In the genomic region with DNA sequence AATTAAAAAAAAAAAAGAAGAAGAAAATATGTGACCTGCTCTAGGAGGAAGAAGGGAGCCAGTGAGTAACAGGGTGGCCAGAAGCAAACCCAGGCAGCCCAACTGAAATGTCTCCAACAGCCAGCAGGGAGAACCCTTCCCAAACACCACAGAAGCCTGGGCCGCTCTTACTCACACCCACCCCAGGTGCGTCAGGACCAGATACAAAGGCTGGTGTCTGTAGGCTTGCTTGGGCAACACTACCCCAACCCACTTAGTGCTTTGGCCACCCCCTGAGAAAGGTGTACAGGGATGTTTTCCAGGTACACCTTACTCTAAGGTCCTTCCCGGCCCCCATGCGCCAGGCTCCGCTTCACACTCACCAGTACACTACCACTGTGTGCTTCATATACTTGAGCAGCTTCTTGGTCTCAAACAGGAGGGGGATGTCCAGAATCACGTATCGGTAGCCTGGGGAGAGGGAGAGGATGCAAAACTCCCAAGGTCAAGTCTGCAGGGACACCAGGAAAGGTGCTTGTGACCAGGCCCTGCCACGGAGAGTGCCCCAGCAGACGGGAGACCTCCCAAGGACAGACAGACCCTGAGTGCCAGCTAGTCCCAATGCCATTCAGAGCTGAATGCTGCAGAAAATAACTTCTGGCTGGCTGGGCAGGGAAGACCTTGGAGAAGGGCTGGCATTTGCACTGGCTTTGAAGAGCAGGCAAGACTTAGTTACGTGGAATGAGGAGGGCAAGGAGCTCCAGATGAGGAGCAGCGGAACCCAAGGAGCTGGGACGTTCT, we compare ENCODE assay signal across 25 mouse cellular contexts. TPM values are rescaled to one million over a fixed set of nuclear protein-coding genes. Genes with fewer than 3 reads are reported as not detected.
A peak's percentile ranks its signal among the peaks of the same experiment; 100 is the strongest.
DNase-seq lines count a peak whose midpoint lies in the region; ATAC-seq and TF ChIP-seq lines count a peak whose summit lies in the region.
"Had no signal": no experiment of that assay in that cellular context is flagged by ENCODE, and none has a peak within 500 bp of the region (broad histone marks: within the 10 kb centered on the region; RNA-seq: fewer than 3 reads in every experiment).

No protein-coding gene starts in this region.

- DNase-seq in heart, adult 2 months = peak in 1 of 2 experiments; percentile 50
- DNase-seq in 3T3-L1 (ENCODE audit: low read depth, low spot score) = peak; percentile 48
- peak; percentile 28 for DNase-seq in NIH3T3 (ENCODE audit: low read depth)
- peak; percentile 71 to 72 for DNase-seq in adrenal gland, postnatal 36 days
- DNase-seq in thymus, postnatal 36 days = no peak
- DNase-seq in lung, postnatal 14 days = no peak
- DNase-seq: B cell, adult 2 months; cerebellum, adult 9-10 months; kidney, adult 18-20 months; liver, postnatal 0 days; lung, postnatal 10 days; midbrain, embryonic 14.5 days; thymus, postnatal 14 days had no signal

- H3K9ac ChIP-seq in heart, adult 2 months (ENCODE audit: low read depth, low read length) = no peak overlapping the region; the same call in 1 of the 2 replicates
- H3K9ac ChIP-seq in heart, embryonic 11.5 days (ENCODE audit: low read depth, low read length) = no peak overlapping the region
- H3K9ac ChIP-seq: limb, embryonic 15.5 days; liver, postnatal 0 days had no signal

- no peak for ATAC-seq in heart, embryonic 11.5 days (replicated peaks; ENCODE audit: insufficient number of reproducible peaks, low FRiP score, low TSS enrichment)
- ATAC-seq: hindbrain, postnatal 0 days; liver, postnatal 0 days; Patski had no signal

- WGBS in heart, adult 2 months = 81% methylated on average over 12 of the region's 12 CpGs
- WGBS in heart, embryonic 11.5 days (ENCODE audit: insufficient replicate concordance) = 92% methylated on average over 12 of the region's 12 CpGs

- H3K9me3 ChIP-seq in heart, embryonic 11.5 days (replicated peaks; ENCODE audit: control insufficient read depth, low read length) = no peaks in the 10 kb centered on the region
- H3K9me3 ChIP-seq: embryonic facial prominence, embryonic 10.5 days; hindbrain, embryonic 10.5 days; limb, embryonic 15.5 days had no signal

- TF ChIP-seq CTCF in heart, adult 2 months (IDR thresholded peaks at IDR 0.05) = peak; percentile 44

- H3K4me2 ChIP-seq in heart, embryonic 11.5 days = no peak overlapping the region
- H3K4me2 ChIP-seq: limb, embryonic 15.5 days had no signal

- no peak for TF ChIP-seq EP300 in heart, adult 2 months (IDR thresholded peaks at IDR 0.05; ENCODE audit: insufficient read depth, low read depth, low read length)

- intact Hi-C loops in heart, adult 2 months (cut with DNase I) = loop anchor here (5.0 kb wide), 1 partner anchor 55 kb away; no protein-coding TSS in a partner anchor

- no peaks in the 10 kb centered on the region for H3K79me2 ChIP-seq in heart, adult 2 months (replicated peaks; ENCODE audit: control insufficient read depth, insufficient read depth, low read length)

- H3K4me3 ChIP-seq in heart, adult 2 months = no peak overlapping the region
- H3K4me3 ChIP-seq in heart, embryonic 11.5 days (ENCODE audit: low read depth, low read length) = no peak overlapping the region
- H3K4me3 ChIP-seq: embryonic facial prominence, embryonic 10.5 days; hindbrain, embryonic 10.5 days; limb, embryonic 15.5 days had no signal

- H3K36me3 ChIP-seq in heart, adult 2 months (ENCODE audit: control insufficient read depth, insufficient read depth, low read length) = no peaks in the 10 kb centered on the region
- peaks cover 25% of the 10 kb centered on the region for H3K36me3 ChIP-seq in heart, embryonic 11.5 days (ENCODE audit: control insufficient read depth, insufficient read depth, low read length)

- H3K4me1 ChIP-seq in heart, adult 2 months (ENCODE audit: control insufficient read depth, insufficient read depth, low read length) = peaks cover 4% of the 10 kb centered on the region
- H3K4me1 ChIP-seq in heart, embryonic 11.5 days (ENCODE audit: control insufficient read depth, insufficient read depth, low read length) = peaks cover 38% of the 10 kb centered on the region

- no peaks in the 10 kb centered on the region for H3K27me3 ChIP-seq in heart, adult 2 months (ENCODE audit: control insufficient read depth, insufficient read depth, low read length)
- H3K27me3 ChIP-seq in heart, embryonic 11.5 days (ENCODE audit: control insufficient read depth, insufficient read depth, low read length) = peaks cover 3% of the 10 kb centered on the region
- H3K27me3 ChIP-seq: Patski had no signal

- TF ChIP-seq POLR2A in heart, adult 2 months (IDR thresholded peaks at IDR 0.05; ENCODE audit: insufficient read depth, low read depth, low read length) = peak; percentile 14; the same call in 1 of the 2 replicates

- peak overlapping the region; percentile 84 for H3K27ac ChIP-seq in heart, adult 2 months
- H3K27ac ChIP-seq in heart, embryonic 11.5 days (ENCODE audit: low read depth, low read length) = no peak overlapping the region
- H3K27ac ChIP-seq: embryonic facial prominence, embryonic 10.5 days; hindbrain, postnatal 0 days; kidney, postnatal 0 days; limb, embryonic 15.5 days had no signal

RNA-seq across cellular contexts. Expression of a gene that starts 30.8 kb away (rescaled TPM):
- 10 to 100 TPM; 60.5 to 67.2 TPM for total RNA-seq in heart, adult 2 months (2021)
- 37.1 and 55.3 TPM in 2 replicates for polyA plus RNA-seq in heart, adult 2 months (2012; rRNA removed)
- 49.4 and 53.4 TPM in 2 replicates for polyA plus RNA-seq in heart, embryonic 11.5 days (2014; fragmentation: Nextera tagmentation; extraction: Ambion mirVana)
- 100 to 1,000 TPM; 100 to 114 TPM for total RNA-seq in adrenal gland, postnatal 36 days (2021)

RNA-seq across cellular contexts. Expression of a gene that starts 31.0 kb away (rescaled TPM):
- total RNA-seq in heart, adult 2 months (2021) = 10 to 100 TPM; 69.3 to 75.0 TPM
- polyA plus RNA-seq in heart, adult 2 months (2012; rRNA removed) = 122 and 139 TPM in 2 replicates
- polyA plus RNA-seq in heart, embryonic 11.5 days (2014; fragmentation: Nextera tagmentation; extraction: Ambion mirVana) = 135 and 141 TPM in 2 replicates
- 10 to 100 TPM; 65.4 to 66.8 TPM for total RNA-seq in adrenal gland, postnatal 36 days (2021)

RNA-seq across cellular contexts. Expression of a gene that starts 50.7 kb away (rescaled TPM):
- not detected for total RNA-seq in heart, adult 2 months (2021)
- 0.10 TPM in 1 of 2 replicates, not detected in the other for polyA plus RNA-seq in heart, adult 2 months (2012; rRNA removed)
- polyA plus RNA-seq in heart, embryonic 11.5 days (2014; fragmentation: Nextera tagmentation; extraction: Ambion mirVana) = 0.76 and 1.0 TPM in 2 replicates
- total RNA-seq in adrenal gland, postnatal 36 days (2021) = 10 to 100 TPM; 32.8 to 40.4 TPM
- total RNA-seq: common myeloid progenitor, adult 5-6 weeks; gastrocnemius, adult 18-20 months; granulocyte monocyte progenitor cell, adult 5-6 weeks; megakaryocyte, adult 5-6 weeks; neutrophil, adult 5-6 weeks had no signal

Comparison
In these comparisons a context has a peak if more than half of its experiments do, and no peak if none do; other contexts are left out.
1. DNase-seq: peak in 3T3-L1 (single experiment), NIH3T3 (single experiment) and adrenal gland, postnatal 36 days (2 of 2); none in thymus, postnatal 36 days (0 of 2) and lung, postnatal 14 days (single experiment).
2. RNA of a gene that starts 50.7 kb away (total RNA-seq): 32.8 to 40.4 TPM in adrenal gland, postnatal 36 days; not detected in heart, adult 2 months; every median in the first group is over 10 times any median in the second.